Mouse (Mus musculus) intestine, embryonic 16.5 days (tissue): ENCODE data around the gene Cyth2. TPM values are rescaled to one million over a fixed set of nuclear protein-coding genes. Genes with fewer than 3 reads are reported as not detected.

Experiments
- ATAC-seq: fragments of 200-750 bp; cut with Nextera tagmentation; 2 replicates; pipeline ENCODE4 v1.8.0; 2017; ENCODE audit warnings: moderate TSS enrichment, moderate library complexity
- H3K27ac ChIP-seq: fragments of 300-500 bp; sonication (generic); 2 replicates; pipeline ENCODE4 v1.5.1; 2014; ENCODE audit warnings: mild to moderate bottlenecking, low read length
- H3K27me3 ChIP-seq: fragments of 300-500 bp; sonication (generic); replicated peaks from 2 replicates; pipeline ENCODE4 v1.6.1; 2014; ENCODE audit warnings: low read length, control low read depth, mixed read lengths; ENCODE audit not compliant: control insufficient read depth, insufficient read depth
- H3K36me3 ChIP-seq: fragments of 300-500 bp; sonication (generic); 2 replicates; pipeline ENCODE4 v1.6.1; 2014; ENCODE audit warnings: low read length, control low read depth; ENCODE audit not compliant: control insufficient read depth, insufficient read depth
- H3K4me1 ChIP-seq: fragments of 300-500 bp; sonication (generic); 2 replicates; pipeline ENCODE4 v1.6.1; 2014; ENCODE audit warnings: low read length, control low read depth, mixed read lengths; ENCODE audit not compliant: control insufficient read depth, insufficient read depth
- H3K4me2 ChIP-seq: fragments of 300-500 bp; sonication (generic); 2 replicates; pipeline ENCODE4 v1.6.1; 2014; ENCODE audit warnings: low read depth, low read length, control low read depth
- H3K4me3 ChIP-seq: fragments of 300-500 bp; sonication (generic); 2 replicates; pipeline ENCODE4 v1.5.1; 2014; ENCODE audit warnings: mild to moderate bottlenecking, low read length
- H3K9ac ChIP-seq: fragments of 300-500 bp; sonication (generic); 2 replicates; pipeline ENCODE4 v1.6.1; 2014; ENCODE audit warnings: low read depth, low read length
- H3K9me3 ChIP-seq: fragments of 300-500 bp; sonication (generic); 2 replicates; pipeline ENCODE4 v1.6.1; 2016; ENCODE audit warnings: low read length, control low read depth; ENCODE audit not compliant: control insufficient read depth
- whole genome bisulfite sequencing: fragments of 180-500 bp; shearing (Covaris S2); extraction: QIAGEN DNeasy Blood & Tissue Kit; methylation state at CpG from one replicate; pipeline ENCODE4 v1.1.7; 2014; 5-methylcytosine and 5-hydroxymethylcytosine counted together
- polyA plus RNA-seq: library from polyadenylated mRNA; unstranded; fragments of >200 nt; fragmentation: Nextera tagmentation; extraction: Ambion mirVana; gene quantifications from 2 replicates; pipeline ENCODE4 v1.2.1, GENCODE M21; 2015

The Cyth2 gene
- polyA plus RNA-seq, 1 experiment from 2014 or later = 77.1 TPM

- no peak for ATAC-seq
- peak overlapping the region; percentile 47 for H3K4me2 ChIP-seq
- WGBS = 3% methylated on average over 29 of the region's 31 CpGs
- H3K27me3 ChIP-seq = peaks cover 37% of the 10 kb centered on the region
- H3K36me3 ChIP-seq = no peaks in the 10 kb centered on the region
- peak overlapping the region; percentile 26 for H3K9ac ChIP-seq
- no peak overlapping the region for H3K27ac ChIP-seq
- no peaks in the 10 kb centered on the region for H3K9me3 ChIP-seq
- H3K4me3 ChIP-seq = peak overlapping the region; percentile 52
- peaks cover 24% of the 10 kb centered on the region for H3K4me1 ChIP-seq
These were observed 19.5 kb upstream of the Cyth2 start for GRCm38 (mm10) chr7:45833924-45834323.

DNA sequence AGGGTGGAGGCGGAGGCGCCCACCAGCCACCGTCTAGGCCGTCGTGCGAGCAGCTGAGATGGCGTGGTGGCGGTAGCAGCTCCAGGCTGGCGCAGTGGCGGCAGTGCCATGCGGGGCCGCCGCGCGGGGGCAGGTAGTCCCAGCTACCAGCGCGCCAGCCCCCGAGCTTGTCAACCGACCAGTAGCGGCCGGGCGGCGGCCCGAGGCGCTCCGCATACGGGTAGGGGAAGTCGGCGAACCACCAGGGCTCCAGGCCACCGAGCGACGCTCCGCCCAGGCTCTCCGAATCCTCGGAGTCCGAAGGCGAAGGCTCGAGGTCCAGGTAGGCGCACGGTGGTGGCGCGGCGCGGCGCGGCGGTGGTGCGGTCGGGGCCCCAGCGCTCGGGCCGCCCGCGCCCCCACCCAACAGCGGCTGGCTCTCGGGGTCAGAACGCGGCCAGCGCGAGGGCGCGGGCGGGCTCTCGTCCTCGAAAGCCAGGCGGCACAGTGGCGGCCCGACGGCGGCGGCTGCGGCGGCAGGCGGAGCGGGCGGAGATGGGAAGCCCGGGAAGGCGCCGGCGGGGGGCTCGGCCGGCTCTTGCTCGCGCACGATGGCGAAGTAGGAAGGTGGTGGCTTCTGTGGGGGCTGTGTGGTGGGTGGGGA is 18.9 kb upstream of the Cyth2 start:
- peaks cover 24% of the 10 kb centered on the region for H3K4me1 ChIP-seq
- H3K4me2 ChIP-seq = peak overlapping the region; percentile 47
- ATAC-seq = peak; percentile 16
- no peak overlapping the region for H3K27ac ChIP-seq
- no peaks in the 10 kb centered on the region for H3K9me3 ChIP-seq
- WGBS = 1% methylated on average over 80 of the region's 86 CpGs
- H3K27me3 ChIP-seq = peaks cover 37% of the 10 kb centered on the region
- peaks cover 6% of the 10 kb centered on the region; the same call in 1 of the 2 replicates for H3K36me3 ChIP-seq
- H3K9ac ChIP-seq = peak overlapping the region; percentile 35
- H3K4me3 ChIP-seq = peak overlapping the region; percentile 52

DNA sequence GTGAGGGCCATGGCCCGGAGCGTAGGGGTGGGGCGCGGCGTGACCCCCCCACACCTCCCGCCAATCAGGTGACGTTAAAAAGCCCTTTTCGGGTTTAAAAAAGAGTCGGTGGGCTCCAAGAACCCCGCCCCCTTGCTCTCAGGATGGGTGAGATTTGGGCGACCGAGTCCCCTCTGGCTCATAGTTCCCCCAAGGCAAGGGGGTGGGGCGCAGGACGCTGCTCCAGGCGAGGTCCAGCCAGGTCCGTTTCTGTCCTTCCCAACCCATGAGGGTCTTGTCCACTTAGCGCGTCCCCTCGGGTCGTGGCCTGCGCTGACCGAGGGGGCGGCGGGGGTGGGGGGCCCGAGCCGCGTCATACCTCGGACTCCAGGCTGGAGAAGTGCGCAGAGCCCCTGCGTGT is 18.0 kb upstream of the Cyth2 start:
- no peak overlapping the region for H3K27ac ChIP-seq
- H3K9ac ChIP-seq = 0 out of 2 replicates have a peak overlapping the region, but pooled peaks have one; percentile 35
- H3K4me2 ChIP-seq = peak overlapping the region; percentile 47
- H3K36me3 ChIP-seq = peaks cover 14% of the 10 kb centered on the region
- peaks cover 24% of the 10 kb centered on the region for H3K4me1 ChIP-seq
- H3K27me3 ChIP-seq = peaks cover 37% of the 10 kb centered on the region
- peak overlapping the region; percentile 52 for H3K4me3 ChIP-seq
- 13% methylated on average over 30 of the region's 30 CpGs for WGBS
- ATAC-seq = no peak
- H3K9me3 ChIP-seq = no peaks in the 10 kb centered on the region

DNA sequence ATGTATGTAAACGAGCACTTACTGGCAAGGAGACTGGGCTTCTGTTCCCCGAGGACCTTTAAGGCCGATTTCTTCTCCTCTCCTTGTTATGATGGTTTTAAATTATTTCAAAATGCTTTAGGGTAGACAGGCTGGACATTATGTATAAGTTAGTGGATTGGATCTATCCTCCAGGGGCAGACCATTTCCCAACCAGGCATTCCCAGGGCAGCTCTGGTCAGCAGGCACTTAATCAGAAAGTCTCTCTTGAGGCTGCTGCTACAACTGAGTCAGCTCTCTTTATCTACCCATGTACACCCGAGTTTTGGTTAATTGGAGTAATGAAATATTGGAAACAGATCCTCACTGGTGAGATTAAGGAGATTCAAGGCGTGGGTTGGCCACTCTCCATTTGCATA is 16.7 kb upstream of the Cyth2 start:
- Histone ChIP-seq H3K36me3 (peaks cover 21% of the 10 kb centered on the region), H3K27me3 (peaks cover 37% of the 10 kb centered on the region), H3K4me2 (peak overlapping the region; percentile 87), H3K4me3 (peak overlapping the region; percentile 94), H3K9me3 (no peaks in the 10 kb centered on the region), H3K27ac (no peak overlapping the region), H3K4me1 (peaks cover 24% of the 10 kb centered on the region), H3K9ac (peak overlapping the region; percentile 81; the same call in 1 of the 2 replicates)
- peak; percentile 27; the same call in 1 of the 2 replicates for ATAC-seq
- 25% methylated on average over 5 of the region's 5 CpGs for WGBS

GRCm38 (mm10) chr7:45830427-45831127 is 16.2 kb upstream of the Cyth2 start, which contains the start of gene Grwd1:
Grwd1 (minus strand) TSS chr7:45830944.
- Histone ChIP-seq H3K4me1 (peaks cover 24% of the 10 kb centered on the region), H3K9ac (peak within 1 kb of the TSS; percentile 81), H3K27ac (peak within 1 kb of the TSS; percentile 29; the same call in 1 of the 2 replicates), H3K36me3 (peaks cover 26% of the 10 kb centered on the region), H3K4me3 (peak within 1 kb of the TSS; percentile 94), H3K4me2 (peak within 1 kb of the TSS; percentile 87), H3K9me3 (no peaks in the 10 kb centered on the region), H3K27me3 (peaks cover 37% of the 10 kb centered on the region)
- under 1% methylated on average over 35 of the region's 35 CpGs for WGBS
- peak; percentile 91 for ATAC-seq

DNA sequence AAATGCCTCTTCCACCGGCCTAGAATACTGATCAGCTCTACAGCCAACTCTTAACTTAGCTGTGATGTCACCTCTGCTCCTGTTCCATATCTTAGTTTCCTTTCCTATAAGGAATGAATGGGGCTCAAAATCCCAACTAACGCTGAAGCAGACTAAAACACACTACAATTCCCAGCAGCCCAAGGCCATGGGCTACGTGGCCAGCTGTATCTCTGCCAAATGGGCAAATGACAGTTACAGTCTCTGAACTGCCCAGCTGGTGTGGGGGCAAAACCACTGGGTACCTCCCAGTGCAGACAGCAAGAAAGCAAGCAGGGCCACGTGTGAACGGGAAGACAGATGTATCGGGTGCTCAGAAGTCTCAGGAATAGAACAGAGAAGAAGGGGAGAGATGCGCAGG is 12.2 kb upstream of the Cyth2 start:
- WGBS = 89% methylated on average over 7 of the region's 7 CpGs
- ATAC-seq = no peak
- H3K27ac ChIP-seq = no peak overlapping the region
- no peak overlapping the region for H3K4me3 ChIP-seq
- peaks cover 11% of the 10 kb centered on the region for H3K4me1 ChIP-seq
- no peaks in the 10 kb centered on the region for H3K9me3 ChIP-seq
- H3K36me3 ChIP-seq = peaks cover 33% of the 10 kb centered on the region
- peaks cover 2% of the 10 kb centered on the region for H3K27me3 ChIP-seq
- no peak overlapping the region for H3K9ac ChIP-seq
- no peak overlapping the region for H3K4me2 ChIP-seq

- Histone ChIP-seq H3K4me1 (peaks cover 2% of the 10 kb centered on the region), H3K4me3 (no peak within 1 kb of the TSS), H3K9ac (no peak within 1 kb of the TSS), H3K9me3 (no peaks in the 10 kb centered on the region), H3K4me2 (no peak within 1 kb of the TSS), H3K27ac (no peak within 1 kb of the TSS), H3K27me3 (no peaks in the 10 kb centered on the region), H3K36me3 (peaks cover 33% of the 10 kb centered on the region)
- 74% methylated on average over 7 of the region's 7 CpGs for WGBS
- no peak for ATAC-seq
These were observed 10.2 kb upstream of the Cyth2 start, which contains the start of gene Kcnj14 for GRCm38 (mm10) chr7:45824598-45824997. Kcnj14 (minus strand) TSS chr7:45824782.

- H3K36me3 ChIP-seq = peaks cover 11% of the 10 kb centered on the region
- no peak overlapping the region for H3K4me3 ChIP-seq
- H3K4me1 ChIP-seq = no peaks in the 10 kb centered on the region
- H3K9ac ChIP-seq = no peak overlapping the region
- H3K27me3 ChIP-seq = no peaks in the 10 kb centered on the region
- H3K4me2 ChIP-seq = no peak overlapping the region
- ATAC-seq = no peak
- H3K9me3 ChIP-seq = no peaks in the 10 kb centered on the region
- no peak overlapping the region for H3K27ac ChIP-seq
These were observed 6.5 kb upstream of the Cyth2 start for GRCm38 (mm10) chr7:45820913-45821312.

GRCm38 (mm10) chr7:45819843-45820242 is 5.5 kb upstream of the Cyth2 start:
- Histone ChIP-seq H3K4me3 (no peak overlapping the region), H3K4me1 (peaks cover 5% of the 10 kb centered on the region), H3K27ac (no peak overlapping the region), H3K36me3 (peaks cover 6% of the 10 kb centered on the region), H3K9ac (0 out of 2 replicates have a peak overlapping the region, but pooled peaks have one; percentile 24), H3K9me3 (no peaks in the 10 kb centered on the region), H3K4me2 (peak overlapping the region; percentile 32), H3K27me3 (no peaks in the 10 kb centered on the region)
- WGBS = 11% methylated on average over 25 of the region's 25 CpGs
- peak; percentile 27; the same call in 1 of the 2 replicates for ATAC-seq
